Mouse (Mus musculus) kidney, embryonic 14.5 days (tissue): ENCODE measurements around the gene Ceacam18. TPM values are rescaled to one million over a fixed set of nuclear protein-coding genes. Genes with fewer than 3 reads are reported as not detected.
A peak's percentile ranks its signal among the peaks of the same experiment; 100 is the strongest.
"Not testable (repeated sequence)": the region's sequence is repeated elsewhere in the genome, so short reads cannot be mapped to it uniquely, and the experiment has no call there.

Experiments
- ATAC-seq: fragments of 200-750 bp; cut with Nextera tagmentation; 2 replicates; pipeline ENCODE4 v1.8.0; 2017; ENCODE audit warnings: moderate number of reproducible peaks, mild to moderate bottlenecking, moderate TSS enrichment, moderate library complexity; ENCODE audit not compliant: low FRiP score, low TSS enrichment
- H3K27ac ChIP-seq: fragments of 300-500 bp; sonication (generic); 2 replicates; pipeline ENCODE4 v1.5.1; 2014; ENCODE audit warnings: low read depth, mild to moderate bottlenecking, low read length, moderate library complexity, mixed read lengths
- H3K27me3 ChIP-seq: fragments of 300-500 bp; sonication (generic); 2 replicates; pipeline ENCODE4 v1.6.1; 2014; ENCODE audit warnings: mild to moderate bottlenecking, low read length; ENCODE audit not compliant: control insufficient read depth, insufficient read depth
- H3K36me3 ChIP-seq: fragments of 300-500 bp; sonication (generic); 2 replicates; pipeline ENCODE4 v1.6.1; 2014; ENCODE audit warnings: low read length, mixed read lengths; ENCODE audit not compliant: control insufficient read depth, insufficient read depth
- H3K4me1 ChIP-seq: fragments of 300-500 bp; sonication (generic); 2 replicates; pipeline ENCODE4 v1.6.1; 2014; ENCODE audit warnings: low read length, mixed read lengths; ENCODE audit not compliant: control insufficient read depth, insufficient read depth
- H3K4me2 ChIP-seq: fragments of 300-500 bp; sonication (generic); replicated peaks from 2 replicates; pipeline ENCODE4 v1.6.1; 2014; ENCODE audit warnings: low read depth, mild to moderate bottlenecking, low read length
- H3K4me3 ChIP-seq: fragments of 300-500 bp; sonication (generic); 2 replicates; pipeline ENCODE4 v1.5.1; 2014; ENCODE audit warnings: mild to moderate bottlenecking, low read length
- H3K9ac ChIP-seq: fragments of 300-500 bp; sonication (generic); 2 replicates; pipeline ENCODE4 v1.6.1; 2014; ENCODE audit warnings: low read depth, mild to moderate bottlenecking, low read length, moderate library complexity
- H3K9me3 ChIP-seq: fragments of 300-500 bp; sonication (generic); 2 replicates; pipeline ENCODE4 v1.6.1; 2016; ENCODE audit warnings: low read length; ENCODE audit not compliant: control insufficient read depth
- WGBS: fragments of 180-500 bp; shearing (Covaris S2); extraction: QIAGEN DNeasy Blood & Tissue Kit; methylation state at CpG from one replicate; pipeline ENCODE4 v1.1.7; 2014; 5-methylcytosine and 5-hydroxymethylcytosine counted together
- polyA plus RNA-seq: library from polyadenylated mRNA; unstranded; fragments of >200 nt; fragmentation: Nextera tagmentation; extraction: Ambion mirVana; gene quantifications from 2 replicates; pipeline ENCODE4 v1.2.1, GENCODE M21; 2014

Ceacam18 gene
- polyA plus RNA-seq, 1 experiment from 2014 or later, result not detected

- peak; percentile 20; the same call in 1 of the 2 replicates for ATAC-seq
- WGBS, result 10% methylated on average over 10 of the region's 10 CpGs
- peak overlapping the region; percentile 81 for H3K9ac ChIP-seq
Measured at GRCm38 (mm10) chr7:43672581-43673260, 38.2 kb downstream of the Ceacam18 start.

GRCm38 (mm10) chr7:43675091-43675490 lies 40.6 kb downstream of the Ceacam18 start:
- Histone ChIP-seq H3K4me1 (peaks cover 6% of the 10 kb centered on the region; the same call in 1 of the 2 replicates), H3K9me3 (0 out of 2 replicates have a peak, but pooled peaks cover 9% of the 10 kb centered on the region), H3K4me2 (no peak overlapping the region), H3K36me3 (peaks cover 36% of the 10 kb centered on the region), H3K27ac (no peak overlapping the region), H3K27me3 (no peaks in the 10 kb centered on the region), H3K4me3 (no peak overlapping the region), H3K9ac (no peak overlapping the region)
- no peak for ATAC-seq
- WGBS, result 91% methylated on average over 32 of the region's 32 CpGs

More at GRCm38 (mm10) chr7:43672581-43673260, 38.2 kb downstream of the Ceacam18 start:
- H3K4me2 ChIP-seq, result peak overlapping the region; percentile 59
- peak overlapping the region; percentile 20; the same call in 1 of the 2 replicates for H3K27ac ChIP-seq
- peaks cover 30% of the 10 kb centered on the region for H3K36me3 ChIP-seq
- 0 out of 2 replicates have a peak, but pooled peaks cover 9% of the 10 kb centered on the region for H3K9me3 ChIP-seq
- H3K4me1 ChIP-seq, result peaks cover 6% of the 10 kb centered on the region; the same call in 1 of the 2 replicates
- no peaks in the 10 kb centered on the region for H3K27me3 ChIP-seq
- peak overlapping the region; percentile 80 for H3K4me3 ChIP-seq

- no peak overlapping the region for H3K4me3 ChIP-seq
- H3K27ac ChIP-seq, result no peak overlapping the region
- H3K27me3 ChIP-seq, result no peaks in the 10 kb centered on the region
- H3K4me1 ChIP-seq, result no peaks in the 10 kb centered on the region
- no peak overlapping the region for H3K4me2 ChIP-seq
- 0 out of 2 replicates have a peak, but pooled peaks cover 9% of the 10 kb centered on the region for H3K9me3 ChIP-seq
- ATAC-seq, result no peak
- H3K36me3 ChIP-seq, result peaks cover 36% of the 10 kb centered on the region
- no peak overlapping the region for H3K9ac ChIP-seq
Measured at GRCm38 (mm10) chr7:43678517-43678916, 44.0 kb downstream of the Ceacam18 start.

GRCm38 (mm10) chr7:43680960-43681359 lies 46.5 kb downstream of the Ceacam18 start:
- H3K27me3 ChIP-seq, result no peaks in the 10 kb centered on the region
- H3K9ac ChIP-seq, result no peak overlapping the region
- H3K4me2 ChIP-seq, result no peak overlapping the region
- H3K4me3 ChIP-seq, result no peak overlapping the region
- H3K36me3 ChIP-seq, result peaks cover 24% of the 10 kb centered on the region
- 0 out of 2 replicates have a peak, but pooled peaks cover 4% of the 10 kb centered on the region for H3K9me3 ChIP-seq
- no peak overlapping the region for H3K27ac ChIP-seq
- WGBS, result 20% methylated on average over 5 of the region's 5 CpGs
- no peak for ATAC-seq
- H3K4me1 ChIP-seq, result no peaks in the 10 kb centered on the region

GRCm38 (mm10) chr7:43682511-43682910 lies 48.0 kb downstream of the Ceacam18 start:
- H3K27me3 ChIP-seq, H3K9ac ChIP-seq, H3K36me3 ChIP-seq, H3K4me2 ChIP-seq, ATAC-seq, H3K4me3 ChIP-seq, H3K4me1 ChIP-seq, H3K27ac ChIP-seq, H3K9me3 ChIP-seq: not testable (repeated sequence)
- whole genome bisulfite sequencing, result 10% methylated on average over 1 of the region's 1 CpGs

- Histone ChIP-seq H3K4me2 (no peak overlapping the region), H3K4me3 (no peak overlapping the region), H3K4me1 (no peaks in the 10 kb centered on the region), H3K36me3 (no peaks in the 10 kb centered on the region), H3K27ac (no peak overlapping the region), H3K9me3 (no peaks in the 10 kb centered on the region), H3K27me3 (no peaks in the 10 kb centered on the region), H3K9ac (no peak overlapping the region)
- 58% methylated on average over 7 of the region's 7 CpGs for WGBS
- no peak for ATAC-seq
Measured at GRCm38 (mm10) chr7:43685088-43685487, 50.6 kb downstream of the Ceacam18 start.

- no peak within 1 kb of the TSS for H3K27ac ChIP-seq
- H3K4me1 ChIP-seq, result no peaks in the 10 kb centered on the region
- H3K4me2 ChIP-seq, result no peak within 1 kb of the TSS
- H3K9ac ChIP-seq, result no peak within 1 kb of the TSS
- no peak for ATAC-seq
- H3K27me3 ChIP-seq, result no peaks in the 10 kb centered on the region
- H3K36me3 ChIP-seq, result no peaks in the 10 kb centered on the region
- no peak within 1 kb of the TSS for H3K4me3 ChIP-seq
- H3K9me3 ChIP-seq, result no peaks in the 10 kb centered on the region
Measured at GRCm38 (mm10) chr7:43690118-43690517, 55.6 kb downstream of the Ceacam18 start, which contains the start of gene Klk14. Gene Klk14, plus strand, starts transcription at chr7:43690418.

Other genes with a start within 250 kb of the Ceacam18 start
- gene Siglecg, start 226.5 kb upstream of the Ceacam18 start, polyA plus RNA-seq, result 1.7 and 1.9 TPM in 2 replicates
- gene Lim2, start 207.0 kb upstream of the Ceacam18 start, polyA plus RNA-seq, result not detected in 2 replicates
- gene Nkg7, start 197.6 kb upstream of the Ceacam18 start, polyA plus RNA-seq, result 0.41 TPM in 1 of 2 replicates, not detected in the other
- gene Cldnd2, start 193.9 kb upstream of the Ceacam18 start, polyA plus RNA-seq, result not detected in 2 replicates
- gene Etfb, start 190.6 kb upstream of the Ceacam18 start, polyA plus RNA-seq, result 323 and 358 TPM in 2 replicates
- gene Gm45233, start 190.6 kb upstream of the Ceacam18 start, polyA plus RNA-seq, result 0.27 TPM in 1 of 2 replicates, not detected in the other
- gene Vsig10l, start 171.6 kb upstream of the Ceacam18 start, polyA plus RNA-seq, result 2.9 and 3.6 TPM in 2 replicates
- 0.72 and 0.84 TPM in 2 replicates for gene Iglon5, start 144.6 kb upstream of the Ceacam18 start, polyA plus RNA-seq
- not detected in 2 replicates for gene 4931406B18Rik, start 128.8 kb upstream of the Ceacam18 start, polyA plus RNA-seq
- 0.85 and 1.7 TPM in 2 replicates for gene Cd33, start 90.3 kb upstream of the Ceacam18 start, polyA plus RNA-seq
- 2.0 and 4.0 TPM in 2 replicates for gene Zfp658, start 72.5 kb upstream of the Ceacam18 start, polyA plus RNA-seq
- gene Zfp719, start 55.1 kb upstream of the Ceacam18 start, polyA plus RNA-seq, result 9.9 and 14.1 TPM in 2 replicates
- gene Zfp819, start 27.5 kb upstream of the Ceacam18 start, polyA plus RNA-seq, result 0.19 and 0.23 TPM in 2 replicates
- gene Siglece, start 25.5 kb downstream of the Ceacam18 start, polyA plus RNA-seq, result 0.39 and 0.95 TPM in 2 replicates
- gene Ctu1, start 37.3 kb downstream of the Ceacam18 start, polyA plus RNA-seq, result 11.4 and 12.6 TPM in 2 replicates
- gene Klk14, start 55.7 kb downstream of the Ceacam18 start, polyA plus RNA-seq, result not detected in 2 replicates
- gene Klk13, start 77.9 kb downstream of the Ceacam18 start, polyA plus RNA-seq, result 0.19 and 0.31 TPM in 2 replicates
- not detected in 2 replicates for gene Klk12, start 134.2 kb downstream of the Ceacam18 start, polyA plus RNA-seq
- gene Klk11, start 139.9 kb downstream of the Ceacam18 start, polyA plus RNA-seq, result 0.27 TPM in 1 of 2 replicates, not detected in the other
- gene Klk10, start 146.3 kb downstream of the Ceacam18 start, polyA plus RNA-seq, result 0.41 and 1.3 TPM in 2 replicates
- 0.26 TPM in 1 of 2 replicates, not detected in the other for gene Klk9, start 157.2 kb downstream of the Ceacam18 start, polyA plus RNA-seq
- 38.2 and 43.5 TPM in 2 replicates for gene Klk8, start 162.9 kb downstream of the Ceacam18 start, polyA plus RNA-seq
- gene Klk7, start 176.6 kb downstream of the Ceacam18 start, polyA plus RNA-seq, result 0.13 TPM in 1 of 2 replicates, not detected in the other
- not detected in 2 replicates for gene Klk6, start 189.8 kb downstream of the Ceacam18 start, polyA plus RNA-seq
- gene Klk5, start 207.3 kb downstream of the Ceacam18 start, polyA plus RNA-seq, result not detected in 2 replicates
- 0.28 TPM in 1 of 2 replicates, not detected in the other for gene Klk4, start 246.5 kb downstream of the Ceacam18 start, polyA plus RNA-seq